Mouse (Mus musculus) spleen, adult 2 months (tissue): ENCODE data around the gene Olfr115. TPM values are rescaled to one million over a fixed set of nuclear protein-coding genes. Genes with fewer than 3 reads are reported as not detected.

Source experiments
- DNase-seq, 2 experiments: peaks; one replicate each; pipeline versions ENCODE4 v3.0.0 to v3.0.0-alpha.2; 2012 to 2021; ENCODE audit warnings: low spot score in 2 of 2, low read depth in 1 of 2
- H3K27ac ChIP-seq: fragments of 200-500 bp; 2 replicates; pipeline ENCODE4 v1.5.1; 2012; ENCODE audit warnings: low read length, inconsistent platforms; ENCODE audit not compliant: insufficient read depth
- H3K27me3 ChIP-seq: fragments of 200-500 bp; 2 replicates; pipeline ENCODE4 v1.6.1; 2012; ENCODE audit warnings: mild to moderate bottlenecking, moderate library complexity, low read length, inconsistent platforms; ENCODE audit not compliant: control insufficient read depth, insufficient read depth
- H3K36me3 ChIP-seq: fragments of 200-500 bp; 2 replicates; pipeline ENCODE4 v1.6.1; 2012; ENCODE audit warnings: mild to moderate bottlenecking, low read length, inconsistent platforms; ENCODE audit not compliant: control insufficient read depth, insufficient read depth
- H3K4me1 ChIP-seq: fragments of 200-500 bp; 2 replicates; pipeline ENCODE4 v1.6.1; 2011; ENCODE audit warnings: inconsistent platforms; ENCODE audit not compliant: control insufficient read depth, insufficient read depth, insufficient read length
- H3K4me3 ChIP-seq: fragments of 200-500 bp; 2 replicates; pipeline ENCODE4 v1.5.1; 2011; ENCODE audit warnings: mild to moderate bottlenecking, inconsistent platforms; ENCODE audit not compliant: insufficient read depth, insufficient read length; ENCODE audit errors: extremely low read depth
- CTCF ChIP-seq: fragments of 200-500 bp; IDR thresholded peaks from 2 replicates; pipeline ENCODE4 v1.5.1; 2011; ENCODE audit warnings: mild to moderate bottlenecking, inconsistent platforms; ENCODE audit not compliant: insufficient read depth, insufficient read length, insufficient replicate concordance; ENCODE audit errors: extremely low read depth
- POLR2A ChIP-seq: fragments of 200-500 bp; IDR thresholded peaks from 2 replicates; pipeline ENCODE4 v1.6.1; 2011; ENCODE audit warnings: low read depth, low read length, inconsistent platforms
- WGBS: fragments of 180-500 bp; shearing (Covaris S2); methylation state at CpG from one replicate; pipeline ENCODE4 v1.1.7; 2018; 5-methylcytosine and 5-hydroxymethylcytosine counted together
- polyA plus RNA-seq: library from polyadenylated mRNA; depleted of rRNA; stranded (reverse); fragments of >200 nt; gene quantifications from 2 replicates; pipeline ENCODE4 v1.2.3, GENCODE M21; 2012; rRNA removed

Gene Olfr115
- polyA plus RNA-seq: not detected in 2 replicates

- no peak within 1 kb of the TSS for H3K4me3 ChIP-seq
- H3K4me1 ChIP-seq: no peaks in the 10 kb centered on the region
- no peak within 1 kb of the TSS for H3K27ac ChIP-seq
- TF ChIP-seq POLR2A (no peak), CTCF (no peak)
- WGBS: 89% methylated on average over 2 of the region's 2 CpGs
- H3K27me3 ChIP-seq: no peaks in the 10 kb centered on the region
- no peaks in the 10 kb centered on the region for H3K36me3 ChIP-seq
- no peak for DNase-seq
Observed at GRCm38 (mm10) chr17:37627009-37627408, at the start of gene Olfr115, which contains the start of gene Olfr116. TSS of gene Olfr115 (minus strand) at chr17:37627109. TSS of gene Olfr116 (minus strand) at chr17:37627199.

- Histone ChIP-seq H3K27me3 (no peaks in the 10 kb centered on the region), H3K4me3 (no peak within 1 kb of the TSS), H3K36me3 (no peaks in the 10 kb centered on the region), H3K4me1 (no peaks in the 10 kb centered on the region), H3K27ac (no peak within 1 kb of the TSS)
- DNase-seq: no peak
- TF ChIP-seq POLR2A: no peak
- TF ChIP-seq CTCF: no peak
- 67% methylated on average over 2 of the region's 2 CpGs for WGBS
Observed at GRCm38 (mm10) chr17:37666688-37667087, 39.8 kb upstream of the Olfr115 start, which contains the start of gene Olfr118. TSS of gene Olfr118 (plus strand) at chr17:37666988.

- Histone ChIP-seq H3K36me3 (no peaks in the 10 kb centered on the region), H3K4me1 (no peaks in the 10 kb centered on the region), H3K4me3 (no peak within 1 kb of the TSS), H3K27me3 (no peaks in the 10 kb centered on the region), H3K27ac (no peak within 1 kb of the TSS)
- no peak for DNase-seq
- WGBS: 52% methylated on average over 1 of the region's 1 CpGs
- TF ChIP-seq CTCF: no peak
- no peak for TF ChIP-seq POLR2A
Observed at GRCm38 (mm10) chr17:37663682-37664081, 36.8 kb upstream of the Olfr115 start, which contains the start of gene Olfr117. TSS of gene Olfr117 (minus strand) at chr17:37663782.

- no peak for DNase-seq
- no peak within 1 kb of the TSS for H3K4me3 ChIP-seq
- H3K27ac ChIP-seq: no peak within 1 kb of the TSS
- H3K27me3 ChIP-seq: no peaks in the 10 kb centered on the region
- H3K4me1 ChIP-seq: no peaks in the 10 kb centered on the region
- TF ChIP-seq POLR2A (no peak), CTCF (no peak)
- H3K36me3 ChIP-seq: no peaks in the 10 kb centered on the region
Observed at GRCm38 (mm10) chr17:37592643-37593042, 34.3 kb downstream of the Olfr115 start, which contains the start of gene Olfr114. TSS of gene Olfr114 (minus strand) at chr17:37592743.

- Histone ChIP-seq H3K27ac (no peak within 1 kb of the TSS), H3K27me3 (no peaks in the 10 kb centered on the region), H3K4me3 (no peak within 1 kb of the TSS), H3K4me1 (no peaks in the 10 kb centered on the region), H3K36me3 (no peaks in the 10 kb centered on the region)
- no peak for DNase-seq
- TF ChIP-seq CTCF: no peak
- no peak for TF ChIP-seq POLR2A
Observed at GRCm38 (mm10) chr17:37577563-37577962, 49.3 kb downstream of the Olfr115 start, which contains the start of gene Olfr113. TSS of gene Olfr113 (minus strand) at chr17:37577663.

GRCm38 (mm10) chr17:37569351-37569750 lies 57.6 kb downstream of the Olfr115 start, which contains the start of gene Olfr112:
TSS of gene Olfr112 (minus strand) at chr17:37569451.
- DNase-seq: no peak
- no peaks in the 10 kb centered on the region for H3K36me3 ChIP-seq
- H3K27me3 ChIP-seq: no peaks in the 10 kb centered on the region
- no peaks in the 10 kb centered on the region for H3K4me1 ChIP-seq
- no peak for TF ChIP-seq POLR2A
- TF ChIP-seq CTCF: no peak
- H3K27ac ChIP-seq: no peak within 1 kb of the TSS
- no peak within 1 kb of the TSS for H3K4me3 ChIP-seq

Other genes with a start within 250 kb of the Olfr115 start
- not detected in 2 replicates for gene Olfr105-ps, start 248.1 kb downstream of the Olfr115 start, polyA plus RNA-seq
- gene Olfr106-ps, start 236.7 kb downstream of the Olfr115 start, polyA plus RNA-seq: not detected in 2 replicates
- not detected in 2 replicates for gene Olfr107, start 227.9 kb downstream of the Olfr115 start, polyA plus RNA-seq
- gene Olfr108, start 181.6 kb downstream of the Olfr115 start, polyA plus RNA-seq: not detected in 2 replicates
- gene Olfr109, start 168.2 kb downstream of the Olfr115 start, polyA plus RNA-seq: not detected in 2 replicates
- gene H2-M2, start 143.6 kb downstream of the Olfr115 start, polyA plus RNA-seq: 2.7 and 4.5 TPM in 2 replicates
- 0.05 TPM in 1 of 2 replicates, not detected in the other for gene Olfr110, start 134.6 kb downstream of the Olfr115 start, polyA plus RNA-seq
- gene Olfr111, start 119.1 kb downstream of the Olfr115 start, polyA plus RNA-seq: 0.27 and 0.29 TPM in 2 replicates
- not detected in 2 replicates for gene Olfr112, start 57.7 kb downstream of the Olfr115 start, polyA plus RNA-seq
- gene Olfr113, start 49.4 kb downstream of the Olfr115 start, polyA plus RNA-seq: not detected in 2 replicates
- gene Olfr114, start 34.4 kb downstream of the Olfr115 start, polyA plus RNA-seq: not detected in 2 replicates
- gene Olfr116, start 90 bp upstream of the Olfr115 start, polyA plus RNA-seq: not detected in 2 replicates
- gene Olfr117, start 36.7 kb upstream of the Olfr115 start, polyA plus RNA-seq: not detected in 2 replicates
- gene Olfr118, start 39.9 kb upstream of the Olfr115 start, polyA plus RNA-seq: not detected in 2 replicates
- not detected in 2 replicates for gene Olfr119, start 69.5 kb upstream of the Olfr115 start, polyA plus RNA-seq
- gene Olfr120, start 94.7 kb upstream of the Olfr115 start, polyA plus RNA-seq: not detected in 2 replicates
- not detected in 2 replicates for gene Olfr121, start 121.7 kb upstream of the Olfr115 start, polyA plus RNA-seq
- not detected in 2 replicates for gene Olfr122, start 141.5 kb upstream of the Olfr115 start, polyA plus RNA-seq
- not detected in 2 replicates for gene Olfr123, start 166.4 kb upstream of the Olfr115 start, polyA plus RNA-seq
- not detected in 2 replicates for gene Olfr124, start 172.8 kb upstream of the Olfr115 start, polyA plus RNA-seq
- gene Olfr125, start 205.8 kb upstream of the Olfr115 start, polyA plus RNA-seq: not detected in 2 replicates
- not detected in 2 replicates for gene Olfr126, start 220.4 kb upstream of the Olfr115 start, polyA plus RNA-seq